Mouse (Mus musculus): ENCODE results near the gene Tdrd3.

DNA sequence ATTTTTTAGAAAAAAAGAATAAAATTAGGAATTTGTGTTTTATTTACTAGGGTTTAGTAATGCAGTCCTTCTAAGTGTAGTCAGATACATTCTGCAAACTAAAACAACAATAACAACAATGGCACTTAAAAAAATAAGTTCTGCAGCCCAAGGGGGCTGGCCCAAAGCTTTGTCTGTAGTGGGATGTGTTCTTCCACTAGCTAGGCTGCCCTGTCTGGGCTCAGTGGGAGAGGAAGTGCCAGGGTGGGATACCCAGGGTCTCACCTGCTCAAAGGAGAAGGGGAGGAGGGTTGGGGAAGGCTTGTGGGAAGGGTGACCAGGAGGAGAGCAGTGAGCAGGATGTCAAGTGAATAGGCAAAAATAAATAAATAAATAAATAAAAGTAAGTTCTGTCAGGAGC lies 48.2 kb downstream of the Tdrd3 start:
- TF ChIP-seq GATA1 (IDR thresholded peaks at IDR 0.05; ENCODE audit: borderline replicate concordance, low read length) (no peak), FLI1 (IDR thresholded peaks at IDR 0.05; ENCODE audit: low read length) (no peak)
